Mouse (Mus musculus) CD4-positive, CD25-positive, alpha-beta regulatory T cell, adult 2 months (primary cell): ENCODE results near the gene Tcp11l2.

Experiments used
- DNase-seq: peaks from one replicate; pipeline ENCODE4 v3.0.0-alpha.2; 2012; ENCODE audit warnings: low read depth, low spot score

The Tcp11l2 gene

GRCm38 (mm10) chr10:84654029-84654428, 77.6 kb downstream of the Tcp11l2 start:
- DNase-seq, result no peak

- no peak for DNase-seq
These were observed 78.3 kb downstream of the Tcp11l2 start for GRCm38 (mm10) chr10:84654731-84655130.

DNA sequence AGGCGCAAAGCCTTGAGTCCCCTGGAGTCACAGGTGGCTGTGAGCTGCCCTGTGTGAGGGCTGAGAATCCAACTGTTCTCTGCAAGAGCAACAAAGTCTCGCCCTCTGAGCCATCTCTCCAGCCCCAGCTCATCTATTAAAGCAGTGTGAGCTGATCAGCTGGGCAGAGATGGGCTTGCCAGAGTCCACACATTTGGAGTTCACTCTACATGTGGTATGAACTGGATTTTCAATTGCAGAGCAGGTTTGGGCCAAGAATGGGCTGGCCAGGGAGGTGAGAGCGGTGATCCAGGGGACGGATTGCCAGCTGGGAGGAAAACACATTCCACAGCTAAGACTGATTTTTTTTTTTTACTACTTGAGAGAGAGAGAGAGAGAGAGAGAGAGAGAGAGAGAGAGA, 80.2 kb downstream of the Tcp11l2 start:
- no peak for DNase-seq

- no peak for DNase-seq
These were observed 81.1 kb downstream of the Tcp11l2 start for GRCm38 (mm10) chr10:84657437-84658087.

- peak; percentile 13 for DNase-seq
These were observed 81.8 kb downstream of the Tcp11l2 start for GRCm38 (mm10) chr10:84658088-84658848.

DNA sequence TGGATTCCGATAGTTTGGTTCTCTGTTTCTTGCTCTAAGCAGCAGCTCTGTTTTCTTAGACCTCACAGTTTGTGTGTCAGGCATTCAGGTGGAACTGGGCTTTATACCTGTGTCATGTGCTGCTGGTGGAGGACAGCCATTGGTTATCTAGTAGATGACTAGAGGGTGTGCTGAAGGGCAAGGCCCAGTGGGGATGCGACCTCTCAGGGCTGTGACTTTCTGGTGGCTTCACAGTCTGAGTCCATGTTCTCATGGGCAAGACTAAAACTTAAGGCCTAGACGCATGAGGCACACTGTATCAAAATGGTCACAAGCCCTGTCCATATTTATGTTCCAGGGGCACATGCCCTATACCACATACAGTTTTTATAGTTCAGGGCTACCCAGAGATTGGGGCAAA, 82.9 kb downstream of the Tcp11l2 start:
- no peak for DNase-seq

DNA sequence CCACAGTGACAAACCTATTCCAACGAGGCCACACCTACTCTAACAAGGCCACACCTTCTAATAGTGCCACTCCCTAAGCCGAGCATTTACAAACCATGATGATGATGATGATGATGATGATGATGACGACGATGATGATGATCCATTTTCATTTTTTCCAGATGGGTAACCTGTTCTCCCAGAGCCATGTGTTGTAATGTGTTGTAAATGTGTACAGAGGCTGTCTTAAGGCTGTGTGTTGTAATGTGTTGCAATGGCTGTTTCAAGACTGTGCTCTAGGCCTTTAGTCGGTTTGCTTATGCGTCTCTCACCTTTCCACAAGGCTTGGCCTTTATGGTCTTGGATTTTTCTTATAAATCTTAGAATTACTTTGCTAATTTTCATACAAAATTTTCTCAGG, 85.7 kb downstream of the Tcp11l2 start:
- no peak for DNase-seq
